Mouse (Mus musculus) cerebellum, adult 2 months (tissue): ENCODE results near the gene Gjd3.

Experiments
- CTCF ChIP-seq: fragments of 200-500 bp; IDR thresholded peaks from 2 replicates; pipeline ENCODE4 v1.5.1; 2011; ENCODE audit warnings: low read depth, mild to moderate bottlenecking, control low read depth, low read length, moderate library complexity, borderline replicate concordance; ENCODE audit not compliant: insufficient read depth
- POLR2A ChIP-seq: fragments of 200-500 bp; IDR thresholded peaks from 2 replicates; pipeline ENCODE4 v1.6.1; 2011; ENCODE audit warnings: low read length, control low read depth, borderline replicate concordance; ENCODE audit not compliant: insufficient read depth

- TF ChIP-seq CTCF: no peak
- no peak for TF ChIP-seq POLR2A
These were observed 46.6 kb downstream of the Gjd3 start for GRCm38 (mm10) chr11:98936170-98936569.
